Mouse (Mus musculus) neural tube, embryonic 15.5 days (tissue): ENCODE data around the gene Rhov. TPM values are rescaled to one million over a fixed set of nuclear protein-coding genes. Genes with fewer than 3 reads are reported as not detected.
A peak's percentile ranks its signal among the peaks of the same experiment; 100 is the strongest.

Experiments used
- ATAC-seq: fragments of 200-750 bp; cut with Nextera tagmentation; 2 replicates; pipeline ENCODE4 v1.8.0; 2017; ENCODE audit warnings: mild to moderate bottlenecking, moderate TSS enrichment, moderate library complexity; ENCODE audit not compliant: low FRiP score
- H3K27ac ChIP-seq: fragments of 300-500 bp; sonication (generic); replicated peaks from 2 replicates; pipeline ENCODE4 v1.5.1; 2015; ENCODE audit warnings: mild to moderate bottlenecking, inconsistent platforms
- H3K27me3 ChIP-seq: fragments of 300-500 bp; sonication (generic); replicated peaks from 2 replicates; pipeline ENCODE4 v1.6.1; 2015; ENCODE audit warnings: inconsistent platforms
- H3K36me3 ChIP-seq: fragments of 300-500 bp; sonication (generic); 2 replicates; pipeline ENCODE4 v1.6.1; 2015; ENCODE audit warnings: inconsistent platforms
- H3K4me1 ChIP-seq: fragments of 300-500 bp; sonication (generic); 2 replicates; pipeline ENCODE4 v1.6.1; 2015; ENCODE audit warnings: inconsistent platforms
- H3K4me2 ChIP-seq: fragments of 300-500 bp; sonication (generic); 2 replicates; pipeline ENCODE4 v1.6.1; 2015; ENCODE audit warnings: inconsistent platforms, mild to moderate bottlenecking, moderate library complexity
- H3K4me3 ChIP-seq: fragments of 300-500 bp; sonication (generic); replicated peaks from 2 replicates; pipeline ENCODE4 v1.5.1; 2015; ENCODE audit warnings: mild to moderate bottlenecking, inconsistent platforms
- H3K9ac ChIP-seq: fragments of 300-500 bp; sonication (generic); replicated peaks from 2 replicates; pipeline ENCODE4 v1.6.1; 2015; ENCODE audit warnings: mild to moderate bottlenecking, inconsistent platforms
- H3K9me3 ChIP-seq: fragments of 300-500 bp; sonication (generic); replicated peaks from 2 replicates; pipeline ENCODE4 v1.6.1; 2016; ENCODE audit warnings: inconsistent platforms
- WGBS: fragments of 180-500 bp; shearing (Covaris S2); methylation state at CpG from one replicate; pipeline ENCODE4 v1.1.7; 2015; ENCODE audit warnings: mixed read lengths; 5-methylcytosine and 5-hydroxymethylcytosine counted together
- polyA plus RNA-seq: library from polyadenylated mRNA; unstranded; fragments of >200 nt; fragmentation: Nextera tagmentation; extraction: Ambion mirVana; gene quantifications from 2 replicates; pipeline ENCODE4 v1.2.1, GENCODE M21; 2015

Rhov gene
- polyA plus RNA-seq, 1 experiment from 2014 or later = 46.6 TPM

GRCm38 (mm10) chr2:119300819-119301493 is 29.9 kb upstream of the Rhov start:
- Histone ChIP-seq H3K9ac (no peak overlapping the region), H3K27me3 (no peaks in the 10 kb centered on the region), H3K4me3 (no peak overlapping the region), H3K9me3 (no peaks in the 10 kb centered on the region), H3K36me3 (peaks cover 29% of the 10 kb centered on the region), H3K4me1 (peaks cover 17% of the 10 kb centered on the region), H3K27ac (peak overlapping the region; percentile 54; the same call in 1 of the 2 replicates), H3K4me2 (peak overlapping the region; percentile 32)
- 32% methylated on average over 7 of the region's 7 CpGs for WGBS
- 0 out of 2 replicates have a peak, but pooled peaks have one; percentile 28 for ATAC-seq

GRCm38 (mm10) chr2:119299981-119300818 is 29.1 kb upstream of the Rhov start:
- H3K4me3 ChIP-seq = no peak overlapping the region
- H3K4me1 ChIP-seq = peaks cover 17% of the 10 kb centered on the region
- H3K36me3 ChIP-seq = peaks cover 33% of the 10 kb centered on the region
- no peak overlapping the region for H3K9ac ChIP-seq
- H3K27me3 ChIP-seq = no peaks in the 10 kb centered on the region
- 8% methylated on average over 15 of the region's 15 CpGs for WGBS
- peak overlapping the region; percentile 32 for H3K4me2 ChIP-seq
- ATAC-seq = peak; percentile 51; the same call in 1 of the 2 replicates
- no peaks in the 10 kb centered on the region for H3K9me3 ChIP-seq
- H3K27ac ChIP-seq = peak overlapping the region; percentile 60

GRCm38 (mm10) chr2:119298839-119299238 is 27.8 kb upstream of the Rhov start:
- Histone ChIP-seq H3K27me3 (no peaks in the 10 kb centered on the region), H3K4me2 (no peak overlapping the region), H3K36me3 (peaks cover 47% of the 10 kb centered on the region), H3K4me1 (peaks cover 22% of the 10 kb centered on the region), H3K4me3 (no peak overlapping the region), H3K9ac (no peak overlapping the region), H3K27ac (no peak overlapping the region), H3K9me3 (no peaks in the 10 kb centered on the region)
- 91% methylated on average over 2 of the region's 2 CpGs for WGBS
- ATAC-seq = no peak

- no peak for ATAC-seq
- peaks cover 22% of the 10 kb centered on the region for H3K4me1 ChIP-seq
- no peak overlapping the region for H3K27ac ChIP-seq
- H3K4me2 ChIP-seq = no peak overlapping the region
- H3K9ac ChIP-seq = no peak overlapping the region
- 47% methylated on average over 5 of the region's 5 CpGs for WGBS
- no peaks in the 10 kb centered on the region for H3K9me3 ChIP-seq
- peaks cover 52% of the 10 kb centered on the region for H3K36me3 ChIP-seq
- no peak overlapping the region for H3K4me3 ChIP-seq
- no peaks in the 10 kb centered on the region for H3K27me3 ChIP-seq
Observed at GRCm38 (mm10) chr2:119298330-119298729, 27.3 kb upstream of the Rhov start.

- Histone ChIP-seq H3K9me3 (no peaks in the 10 kb centered on the region), H3K27me3 (no peaks in the 10 kb centered on the region), H3K27ac (no peak overlapping the region), H3K9ac (no peak overlapping the region), H3K4me3 (no peak overlapping the region), H3K4me2 (no peak overlapping the region), H3K36me3 (peaks cover 60% of the 10 kb centered on the region), H3K4me1 (peaks cover 22% of the 10 kb centered on the region)
- 93% methylated on average over 19 of the region's 19 CpGs for WGBS
- no peak for ATAC-seq
Observed at GRCm38 (mm10) chr2:119297506-119297905, 26.4 kb upstream of the Rhov start.

GRCm38 (mm10) chr2:119296756-119297155 is 25.7 kb upstream of the Rhov start:
- Histone ChIP-seq H3K27me3 (no peaks in the 10 kb centered on the region), H3K4me2 (no peak overlapping the region), H3K36me3 (peaks cover 68% of the 10 kb centered on the region), H3K4me1 (peaks cover 22% of the 10 kb centered on the region), H3K9me3 (no peaks in the 10 kb centered on the region), H3K4me3 (no peak overlapping the region), H3K9ac (no peak overlapping the region), H3K27ac (no peak overlapping the region)
- ATAC-seq = no peak
- WGBS = 96% methylated on average over 12 of the region's 12 CpGs

- Histone ChIP-seq H3K36me3 (peaks cover 80% of the 10 kb centered on the region), H3K9me3 (no peaks in the 10 kb centered on the region), H3K4me2 (no peak overlapping the region), H3K4me3 (no peak overlapping the region), H3K27ac (no peak overlapping the region), H3K27me3 (no peaks in the 10 kb centered on the region), H3K4me1 (peaks cover 23% of the 10 kb centered on the region), H3K9ac (no peak overlapping the region)
- 94% methylated on average over 18 of the region's 18 CpGs for WGBS
- no peak for ATAC-seq
Observed at GRCm38 (mm10) chr2:119294411-119294810, 23.3 kb upstream of the Rhov start.

- peaks cover 27% of the 10 kb centered on the region for H3K4me1 ChIP-seq
- no peaks in the 10 kb centered on the region for H3K27me3 ChIP-seq
- no peak overlapping the region for H3K4me3 ChIP-seq
- peaks cover 75% of the 10 kb centered on the region for H3K36me3 ChIP-seq
- 93% methylated on average over 34 of the region's 34 CpGs for whole genome bisulfite sequencing
- H3K9ac ChIP-seq = no peak overlapping the region
- no peaks in the 10 kb centered on the region for H3K9me3 ChIP-seq
- no peak overlapping the region for H3K27ac ChIP-seq
- no peak for ATAC-seq
- no peak overlapping the region for H3K4me2 ChIP-seq
Observed at GRCm38 (mm10) chr2:119293776-119294390, 22.8 kb upstream of the Rhov start.

GRCm38 (mm10) chr2:119293311-119293710 is 22.2 kb upstream of the Rhov start:
- WGBS = 94% methylated on average over 17 of the region's 17 CpGs
- no peaks in the 10 kb centered on the region for H3K27me3 ChIP-seq
- H3K36me3 ChIP-seq = peaks cover 71% of the 10 kb centered on the region
- H3K9me3 ChIP-seq = no peaks in the 10 kb centered on the region
- H3K4me2 ChIP-seq = no peak overlapping the region
- no peak overlapping the region for H3K27ac ChIP-seq
- H3K4me3 ChIP-seq = no peak overlapping the region
- ATAC-seq = no peak
- H3K4me1 ChIP-seq = peaks cover 27% of the 10 kb centered on the region
- H3K9ac ChIP-seq = no peak overlapping the region

GRCm38 (mm10) chr2:119292852-119293251 is 21.8 kb upstream of the Rhov start:
- no peak overlapping the region for H3K4me2 ChIP-seq
- ATAC-seq = no peak
- no peak overlapping the region for H3K27ac ChIP-seq
- H3K27me3 ChIP-seq = no peaks in the 10 kb centered on the region
- H3K9me3 ChIP-seq = no peaks in the 10 kb centered on the region
- no peak overlapping the region for H3K4me3 ChIP-seq
- H3K9ac ChIP-seq = no peak overlapping the region
- H3K36me3 ChIP-seq = peaks cover 69% of the 10 kb centered on the region
- peaks cover 31% of the 10 kb centered on the region for H3K4me1 ChIP-seq
- WGBS = 96% methylated on average over 17 of the region's 17 CpGs

- H3K4me3 ChIP-seq = no peak overlapping the region
- no peaks in the 10 kb centered on the region for H3K9me3 ChIP-seq
- no peak for ATAC-seq
- peaks cover 63% of the 10 kb centered on the region for H3K36me3 ChIP-seq
- no peak overlapping the region for H3K4me2 ChIP-seq
- H3K4me1 ChIP-seq = peaks cover 35% of the 10 kb centered on the region
- no peak overlapping the region for H3K9ac ChIP-seq
- no peak overlapping the region for H3K27ac ChIP-seq
- 95% methylated on average over 5 of the region's 5 CpGs for WGBS
- no peaks in the 10 kb centered on the region for H3K27me3 ChIP-seq
Observed at GRCm38 (mm10) chr2:119292281-119292680, 21.2 kb upstream of the Rhov start.
